Mouse (Mus musculus) gastrocnemius, postnatal 25 days (tissue): ENCODE data around the gene Bdkrb2. TPM values are rescaled to one million over a fixed set of nuclear protein-coding genes. Genes with fewer than 3 reads are reported as not detected.

Source experiments
- DNase-seq: peaks from one replicate; pipeline ENCODE4 v3.0.0; 2022
- long read RNA-seq, 2 experiments: library from polyadenylated mRNA; stranded (forward); transcript quantifications; one replicate each; pipeline ENCODE4 v2.0.0; 2021
- total RNA-seq, 2 experiments: library from RNA; stranded (reverse); gene quantifications; 1 replicate in 1 of 2; 2 replicates in 1 of 2; pipeline ENCODE4 v1.2.3; 2021

The Bdkrb2 gene
- under 1 TPM; 0.35 to 0.49 TPM for total RNA-seq
- long read RNA-seq, experiment 1, result 0 reads
- long read RNA-seq, experiment 2, result 0 reads

GRCm38 (mm10) chr12:105562936-105563680, at the start of gene Bdkrb2:
Bdkrb2 (plus strand) TSS chr12:105563226.
- peak; percentile 55 for DNase-seq

- no peak for DNase-seq
Observed at GRCm38 (mm10) chr12:105514111-105514510, 48.9 kb upstream of the Bdkrb2 start.

- DNase-seq, result no peak
Observed at GRCm38 (mm10) chr12:105517026-105517675, 45.9 kb upstream of the Bdkrb2 start.

- no peak for DNase-seq
Observed at GRCm38 (mm10) chr12:105519851-105520250, 43.2 kb upstream of the Bdkrb2 start.

- no peak for DNase-seq
Observed at GRCm38 (mm10) chr12:105521170-105521762, 41.8 kb upstream of the Bdkrb2 start.

GRCm38 (mm10) chr12:105523737-105524136, 39.3 kb upstream of the Bdkrb2 start:
- DNase-seq, result peak; percentile 35

- no peak for DNase-seq
Observed at GRCm38 (mm10) chr12:105526186-105526585, 36.8 kb upstream of the Bdkrb2 start.

- peak; percentile 72 for DNase-seq
Observed at GRCm38 (mm10) chr12:105526829-105527228, 36.2 kb upstream of the Bdkrb2 start.

GRCm38 (mm10) chr12:105529545-105529944, 33.5 kb upstream of the Bdkrb2 start:
- peak; percentile 34 for DNase-seq

- no peak for DNase-seq
Observed at GRCm38 (mm10) chr12:105531724-105532371, 31.2 kb upstream of the Bdkrb2 start.

- no peak for DNase-seq
Observed at GRCm38 (mm10) chr12:105534842-105535241, 28.2 kb upstream of the Bdkrb2 start.

GRCm38 (mm10) chr12:105535968-105536760, 26.9 kb upstream of the Bdkrb2 start:
- no peak for DNase-seq

GRCm38 (mm10) chr12:105537162-105537561, 25.9 kb upstream of the Bdkrb2 start:
- DNase-seq, result no peak

GRCm38 (mm10) chr12:105539649-105540048, 23.4 kb upstream of the Bdkrb2 start:
- no peak for DNase-seq

GRCm38 (mm10) chr12:105541590-105542402, 21.2 kb upstream of the Bdkrb2 start:
- no peak for DNase-seq

GRCm38 (mm10) chr12:105542513-105542912, 20.5 kb upstream of the Bdkrb2 start:
- no peak for DNase-seq

GRCm38 (mm10) chr12:105543176-105543575, 19.9 kb upstream of the Bdkrb2 start:
- no peak for DNase-seq

GRCm38 (mm10) chr12:105543751-105544150, 19.3 kb upstream of the Bdkrb2 start:
- no peak for DNase-seq

- DNase-seq, result no peak
Observed at GRCm38 (mm10) chr12:105544872-105545271, 18.2 kb upstream of the Bdkrb2 start.

GRCm38 (mm10) chr12:105545696-105546435, 17.2 kb upstream of the Bdkrb2 start:
- no peak for DNase-seq
